ENCODE assay signal across 9 mouse cellular contexts in genomic region chr2:31827877-31828276, GRCm38 (mm10). TPM values are rescaled to one million over a fixed set of nuclear protein-coding genes. Genes with fewer than 3 reads are reported as not detected.
A peak's percentile ranks its signal among the peaks of the same experiment; 100 is the strongest.
DNase-seq lines count a peak whose midpoint lies in the region; ATAC-seq and TF ChIP-seq lines count a peak whose summit lies in the region.
"Had no signal": no experiment of that assay in that cellular context is flagged by ENCODE, and none has a peak within 500 bp of the region (broad histone marks: within the 10 kb centered on the region; RNA-seq: fewer than 3 reads in every experiment).

No protein-coding gene starts in this region.

- no peaks in the 10 kb centered on the region for H3K36me3 ChIP-seq in hindbrain, embryonic 16.5 days (ENCODE audit: control insufficient read depth, insufficient read depth, low read length)
- no peaks in the 10 kb centered on the region for H3K36me3 ChIP-seq in limb, embryonic 14.5 days (ENCODE audit: control insufficient read depth, insufficient read depth, low read length)
- H3K36me3 ChIP-seq: liver, embryonic 13.5 days had no signal

- TF ChIP-seq POLR2A in limb, embryonic 14.5 days (IDR thresholded peaks at IDR 0.05; ENCODE audit: borderline replicate concordance, extremely low read depth, insufficient read depth, insufficient read length) = no peak

- H3K9ac ChIP-seq in hindbrain, embryonic 16.5 days (ENCODE audit: low read depth, low read length) = no peak overlapping the region
- H3K9ac ChIP-seq in limb, embryonic 14.5 days (ENCODE audit: low read depth, low read length, severe bottlenecking) = no peak overlapping the region
- H3K9ac ChIP-seq: liver, embryonic 13.5 days had no signal

- DNase-seq in layer of hippocampus, adult 11-12 months (ENCODE audit: low spot score) = peak; percentile 76
- no peak for DNase-seq in layer of hippocampus, adult 9-10 months (ENCODE audit: low spot score)
- peak; percentile 88 to 95 for DNase-seq in cerebellum, postnatal 4 days (ENCODE audit: low spot score in 2 of 2)
- DNase-seq in limb, embryonic 14.5 days (ENCODE audit: low spot score) = peak; percentile 60
- no peak for DNase-seq in thymus, adult 18-20 months
- DNase-seq in spleen, postnatal 36 days (ENCODE audit: low spot score in 2 of 2) = no peak
- DNase-seq: liver, embryonic 13.5 days had no signal

- H3K27me3 ChIP-seq in hindbrain, embryonic 16.5 days (replicated peaks; ENCODE audit: control insufficient read depth, insufficient read depth, low read length) = no peaks in the 10 kb centered on the region; the same call in 1 of the 2 replicates
- H3K27me3 ChIP-seq in limb, embryonic 14.5 days (ENCODE audit: control insufficient read depth, insufficient read depth, low read length) = 0 out of 2 replicates have a peak, but pooled peaks cover 3% of the 10 kb centered on the region

- 30% methylated on average over 7 of the region's 7 CpGs for WGBS in hindbrain, embryonic 16.5 days
- 35% methylated on average over 7 of the region's 7 CpGs for WGBS in limb, embryonic 14.5 days

- H3K9me3 ChIP-seq in hindbrain, embryonic 16.5 days (ENCODE audit: control insufficient read depth, low read length) = no peaks in the 10 kb centered on the region
- no peaks in the 10 kb centered on the region for H3K9me3 ChIP-seq in limb, embryonic 14.5 days (ENCODE audit: control insufficient read depth, low read length)
- H3K9me3 ChIP-seq: liver, embryonic 13.5 days had no signal

- H3K27ac ChIP-seq in hindbrain, embryonic 16.5 days (ENCODE audit: low read depth, low read length) = no peak overlapping the region; the same call in 1 of the 2 replicates
- H3K27ac ChIP-seq in limb, embryonic 14.5 days (replicated peaks; ENCODE audit: low read depth, low read length) = no peak overlapping the region
- H3K27ac ChIP-seq: liver, embryonic 13.5 days had no signal

- peak; percentile 54 for ATAC-seq in hindbrain, embryonic 16.5 days
- ATAC-seq in limb, embryonic 14.5 days (ENCODE audit: low FRiP score, low read depth) = peak; percentile 37; the same call in 1 of the 2 replicates
- no peak for ATAC-seq in inflammation-experienced regulatory T-cells, adult 6 months

- peaks cover 20% of the 10 kb centered on the region for H3K4me1 ChIP-seq in hindbrain, embryonic 16.5 days (ENCODE audit: control insufficient read depth, insufficient read depth, low read depth, low read length)
- H3K4me1 ChIP-seq in limb, embryonic 14.5 days (ENCODE audit: control insufficient read depth, insufficient read depth, low read length) = peaks cover 13% of the 10 kb centered on the region

- no peak overlapping the region for H3K4me2 ChIP-seq in hindbrain, embryonic 16.5 days (ENCODE audit: low read length)
- H3K4me2 ChIP-seq in limb, embryonic 14.5 days (replicated peaks; ENCODE audit: low read depth, low read length, severe bottlenecking) = no peak overlapping the region
- H3K4me2 ChIP-seq: liver, embryonic 13.5 days had no signal

- no peak overlapping the region for H3K4me3 ChIP-seq in hindbrain, embryonic 16.5 days (ENCODE audit: low read length)
- H3K4me3 ChIP-seq in limb, embryonic 14.5 days (replicated peaks; ENCODE audit: low read length) = no peak overlapping the region
- H3K4me3 ChIP-seq: liver, embryonic 13.5 days had no signal

RNA-seq across cellular contexts. Expression of gene Qrfp, which starts 17.5 kb away (rescaled TPM):
- polyA plus RNA-seq in hindbrain, embryonic 16.5 days (2015; fragmentation: Nextera tagmentation; extraction: Ambion mirVana) = 0.09 TPM in 1 of 2 replicates, not detected in the other
- 0.12 and 0.16 TPM in 2 replicates for polyA plus RNA-seq in limb, embryonic 14.5 days (2012; rRNA removed)
- polyA plus RNA-seq in limb, embryonic 14.5 days (2014; fragmentation: Nextera tagmentation; extraction: Ambion mirVana) = 0.30 TPM in 2 replicates
- 1 to 10 TPM in 1 of 3 experiments, under 1 TPM in 2; 0.60 to 1.1 (median 0.79) TPM for polyA plus RNA-seq in inflammation-experienced regulatory T-cells, adult 6 months (2017; shearing (Covaris generic))

RNA-seq across cellular contexts. Expression of gene Fibcd1, which starts 17.9 kb away (rescaled TPM):
- 7.1 and 8.6 TPM in 2 replicates for polyA plus RNA-seq in hindbrain, embryonic 16.5 days (2015; fragmentation: Nextera tagmentation; extraction: Ambion mirVana)
- polyA plus RNA-seq in limb, embryonic 14.5 days (2012; rRNA removed) = 0.34 and 0.40 TPM in 2 replicates
- polyA plus RNA-seq in limb, embryonic 14.5 days (2014; fragmentation: Nextera tagmentation; extraction: Ambion mirVana) = 0.17 and 0.28 TPM in 2 replicates
- under 1 TPM in 1 of 3 experiments, not detected in 2; 0.22 TPM for polyA plus RNA-seq in inflammation-experienced regulatory T-cells, adult 6 months (2017; shearing (Covaris generic))

RNA-seq across cellular contexts. Expression of gene Lamc3, which starts 59.2 kb away (rescaled TPM):
- 3.2 and 5.8 TPM in 2 replicates for polyA plus RNA-seq in hindbrain, embryonic 16.5 days (2015; fragmentation: Nextera tagmentation; extraction: Ambion mirVana)
- polyA plus RNA-seq in limb, embryonic 14.5 days (2012; rRNA removed) = 1.1 and 1.6 TPM in 2 replicates
- 0.68 and 0.84 TPM in 2 replicates for polyA plus RNA-seq in limb, embryonic 14.5 days (2014; fragmentation: Nextera tagmentation; extraction: Ambion mirVana)
- polyA plus RNA-seq in inflammation-experienced regulatory T-cells, adult 6 months (2017; shearing (Covaris generic)) = not detected

Comparison
In these comparisons a context has a peak if more than half of its experiments do, and no peak if none do; other contexts are left out.
1. DNase-seq: peak in layer of hippocampus, adult 11-12 months (single experiment), cerebellum, postnatal 4 days (2 of 2) and limb, embryonic 14.5 days (single experiment); none in layer of hippocampus, adult 9-10 months (single experiment), thymus, adult 18-20 months (0 of 2) and spleen, postnatal 36 days (0 of 2).